Mouse (Mus musculus) midbrain, postnatal 0 days (tissue): ENCODE results near the gene Parp16. TPM values are rescaled to one million over a fixed set of nuclear protein-coding genes. Genes with fewer than 3 reads are reported as not detected.
A peak's percentile ranks its signal among the peaks of the same experiment; 100 is the strongest.

ENCODE experiments used
- ATAC-seq: fragments of 200-750 bp; cut with Nextera tagmentation; 2 replicates; pipeline ENCODE4 v1.8.0; 2017; ENCODE audit warnings: moderate number of reproducible peaks, mild to moderate bottlenecking, moderate TSS enrichment, moderate library complexity; ENCODE audit not compliant: low FRiP score
- DNase-seq: peaks from one replicate; pipeline ENCODE4 v3.0.0-alpha.2; 2015; ENCODE audit warnings: low spot score
- H3K27ac ChIP-seq: fragments of 300-500 bp; sonication (generic); 2 replicates; pipeline ENCODE4 v1.5.1; 2014; ENCODE audit warnings: low read depth, mild to moderate bottlenecking, low read length, mixed read lengths
- H3K27me3 ChIP-seq: fragments of 300-500 bp; sonication (generic); 2 replicates; pipeline ENCODE4 v1.6.1; 2014; ENCODE audit warnings: low read length, control low read depth, mixed read lengths; ENCODE audit not compliant: insufficient read depth
- H3K36me3 ChIP-seq: fragments of 300-500 bp; sonication (generic); 2 replicates; pipeline ENCODE4 v1.6.1; 2014; ENCODE audit warnings: low read length, control low read depth, mixed read lengths; ENCODE audit not compliant: insufficient read depth
- H3K4me1 ChIP-seq: fragments of 300-500 bp; sonication (generic); 2 replicates; pipeline ENCODE4 v1.6.1; 2014; ENCODE audit warnings: mild to moderate bottlenecking, control low read depth, antibody characterized with exemption, low read length, mixed read lengths; ENCODE audit not compliant: insufficient read depth
- H3K4me2 ChIP-seq: fragments of 300-500 bp; sonication (generic); 2 replicates; pipeline ENCODE4 v1.6.1; 2014; ENCODE audit warnings: low read depth, mild to moderate bottlenecking, low read length, mixed read lengths; ENCODE audit not compliant: poor library complexity, severe bottlenecking
- H3K4me3 ChIP-seq: fragments of 300-500 bp; sonication (generic); 2 replicates; pipeline ENCODE4 v1.5.1; 2014; ENCODE audit warnings: low read depth, mild to moderate bottlenecking, low read length, moderate library complexity
- H3K9ac ChIP-seq: fragments of 300-500 bp; sonication (generic); replicated peaks from 2 replicates; pipeline ENCODE4 v1.6.1; 2014; ENCODE audit warnings: mild to moderate bottlenecking, low read length, moderate library complexity, mixed read lengths; ENCODE audit not compliant: poor library complexity, severe bottlenecking
- H3K9me3 ChIP-seq: fragments of 300-500 bp; sonication (generic); 2 replicates; pipeline ENCODE4 v1.6.1; 2016; ENCODE audit warnings: low read length, control low read depth
- CTCF ChIP-seq: IDR thresholded peaks from 2 replicates; pipeline ENCODE4 v1.5.1; 2016; ENCODE audit warnings: antibody characterized with exemption, mild to moderate bottlenecking
- WGBS: fragments of 180-500 bp; shearing (Covaris S2); extraction: QIAGEN DNeasy Blood & Tissue Kit; methylation state at CpG from one replicate; pipeline ENCODE4 v1.1.7; 2014; 5-methylcytosine and 5-hydroxymethylcytosine counted together
- polyA plus RNA-seq: library from polyadenylated mRNA; unstranded; fragments of >200 nt; fragmentation: Nextera tagmentation; extraction: Ambion mirVana; gene quantifications from 2 replicates; pipeline ENCODE4 v1.2.1, GENCODE M21; 2015
- total RNA-seq: library from RNA; depleted of rRNA; stranded (reverse); fragments of >200 nt; gene quantifications from 2 replicates; pipeline ENCODE4 v1.2.3, GENCODE M21; 2014

Parp16 gene
- total and polyA plus RNA-seq, 2 experiments from 2014 or later, result 7.0 to 7.5 TPM

GRCm38 (mm10) chr9:65257218-65257910 lies 62.2 kb downstream of the Parp16 start:
- Histone ChIP-seq H3K9me3 (no peaks in the 10 kb centered on the region), H3K36me3 (no peaks in the 10 kb centered on the region), H3K4me2 (no peak overlapping the region), H3K4me1 (no peaks in the 10 kb centered on the region), H3K27me3 (no peaks in the 10 kb centered on the region), H3K27ac (no peak overlapping the region), H3K9ac (no peak overlapping the region), H3K4me3 (no peak overlapping the region)
- DNase-seq (no peak), ATAC-seq (no peak)
- 62% methylated on average over 9 of the region's 9 CpGs for WGBS
- TF ChIP-seq CTCF, result no peak

GRCm38 (mm10) chr9:65259366-65259765 lies 64.2 kb downstream of the Parp16 start:
- no peak overlapping the region for H3K4me3 ChIP-seq
- H3K4me1 ChIP-seq, result no peaks in the 10 kb centered on the region
- H3K36me3 ChIP-seq, result no peaks in the 10 kb centered on the region
- no peaks in the 10 kb centered on the region for H3K27me3 ChIP-seq
- H3K27ac ChIP-seq, result no peak overlapping the region
- no peak for TF ChIP-seq CTCF
- H3K9me3 ChIP-seq, result no peaks in the 10 kb centered on the region
- ATAC-seq (no peak), DNase-seq (no peak)
- H3K9ac ChIP-seq, result no peak overlapping the region
- H3K4me2 ChIP-seq, result no peak overlapping the region
- 74% methylated on average over 7 of the region's 7 CpGs for WGBS

- Histone ChIP-seq H3K27me3 (no peaks in the 10 kb centered on the region), H3K36me3 (no peaks in the 10 kb centered on the region), H3K4me1 (no peaks in the 10 kb centered on the region), H3K27ac (no peak overlapping the region), H3K9me3 (no peaks in the 10 kb centered on the region), H3K4me2 (no peak overlapping the region), H3K4me3 (no peak overlapping the region), H3K9ac (no peak overlapping the region)
- WGBS, result 87% methylated on average over 2 of the region's 2 CpGs
- TF ChIP-seq CTCF, result no peak
- DNase-seq (no peak), ATAC-seq (no peak)
Observed at GRCm38 (mm10) chr9:65261591-65262230, 66.6 kb downstream of the Parp16 start.

- H3K4me1 ChIP-seq, result 0 out of 2 replicates have a peak, but pooled peaks cover 4% of the 10 kb centered on the region
- H3K27me3 ChIP-seq, result no peaks in the 10 kb centered on the region
- no peak for TF ChIP-seq CTCF
- H3K27ac ChIP-seq, result no peak overlapping the region
- no peaks in the 10 kb centered on the region for H3K9me3 ChIP-seq
- no peak for ATAC-seq
- H3K4me3 ChIP-seq, result no peak overlapping the region
- DNase-seq, result no peak
- no peaks in the 10 kb centered on the region for H3K36me3 ChIP-seq
- WGBS, result 93% methylated on average over 3 of the region's 3 CpGs
- no peak overlapping the region for H3K9ac ChIP-seq
- no peak overlapping the region for H3K4me2 ChIP-seq
Observed at GRCm38 (mm10) chr9:65262641-65263120, 67.5 kb downstream of the Parp16 start.

- ATAC-seq (no peak), DNase-seq (peak; percentile 8)
- H3K4me1 ChIP-seq, result 0 out of 2 replicates have a peak, but pooled peaks cover 5% of the 10 kb centered on the region
- H3K27ac ChIP-seq, result no peak within 1 kb of the TSS
- no peak within 1 kb of the TSS for H3K4me2 ChIP-seq
- no peaks in the 10 kb centered on the region for H3K36me3 ChIP-seq
- H3K4me3 ChIP-seq, result no peak within 1 kb of the TSS
- H3K9ac ChIP-seq, result no peak within 1 kb of the TSS
- H3K9me3 ChIP-seq, result no peaks in the 10 kb centered on the region
- no peaks in the 10 kb centered on the region for H3K27me3 ChIP-seq
- WGBS, result 43% methylated on average over 5 of the region's 5 CpGs
- no peak for TF ChIP-seq CTCF
Observed at GRCm38 (mm10) chr9:65264959-65265358, 69.8 kb downstream of the Parp16 start, which contains the start of gene Cilp. TSS of gene Cilp (plus strand) at chr9:65265180.
